Mouse (Mus musculus) heart, postnatal 0 days (tissue): ENCODE measurements around the gene Trio. TPM values are rescaled to one million over a fixed set of nuclear protein-coding genes. Genes with fewer than 3 reads are reported as not detected.

Source experiments
- ATAC-seq: fragments of 200-750 bp; cut with Nextera tagmentation; 2 replicates; pipeline ENCODE4 v1.8.0; 2017; ENCODE audit warnings: low read depth, moderate number of reproducible peaks, moderate library complexity; ENCODE audit not compliant: insufficient read depth
- DNase-seq: peaks from one replicate; pipeline ENCODE4 v3.0.0-alpha.2; 2016; ENCODE audit warnings: low spot score
- H3K27ac ChIP-seq: fragments of 300-500 bp; sonication (generic); 2 replicates; pipeline ENCODE4 v1.5.1; 2014; ENCODE audit warnings: low read depth, mild to moderate bottlenecking
- H3K27me3 ChIP-seq: fragments of 300-500 bp; sonication (generic); 2 replicates; pipeline ENCODE4 v1.6.1; 2014; ENCODE audit warnings: low read length, mixed read lengths; ENCODE audit not compliant: control insufficient read depth, insufficient read depth
- H3K36me3 ChIP-seq: fragments of 300-500 bp; sonication (generic); replicated peaks from 2 replicates; pipeline ENCODE4 v1.6.1; 2014; ENCODE audit warnings: low read length, mixed read lengths; ENCODE audit not compliant: control insufficient read depth, insufficient read depth
- H3K4me1 ChIP-seq: fragments of 300-500 bp; sonication (generic); 2 replicates; pipeline ENCODE4 v1.6.1; 2014; ENCODE audit warnings: antibody characterized with exemption; ENCODE audit not compliant: control insufficient read depth, insufficient read depth
- H3K4me2 ChIP-seq: fragments of 300-500 bp; sonication (generic); 2 replicates; pipeline ENCODE4 v1.6.1; 2014; ENCODE audit warnings: low read depth, mild to moderate bottlenecking, low read length, moderate library complexity
- H3K4me3 ChIP-seq: fragments of 300-500 bp; sonication (generic); 2 replicates; pipeline ENCODE4 v1.5.1; 2014; ENCODE audit warnings: low read depth, low read length
- H3K9ac ChIP-seq: fragments of 300-500 bp; sonication (generic); replicated peaks from 2 replicates; pipeline ENCODE4 v1.6.1; 2014; ENCODE audit warnings: low read depth, low read length, mixed read lengths
- H3K9me3 ChIP-seq: fragments of 300-500 bp; sonication (generic); replicated peaks from 2 replicates; pipeline ENCODE4 v1.6.1; 2016; ENCODE audit warnings: low read length; ENCODE audit not compliant: control insufficient read depth
- CTCF ChIP-seq: IDR thresholded peaks from 2 replicates; pipeline ENCODE4 v1.5.1; 2016; ENCODE audit warnings: antibody characterized with exemption, control low read depth, low read depth
- EP300 ChIP-seq: IDR thresholded peaks from 2 replicates; pipeline ENCODE4 v1.6.1; 2016; ENCODE audit warnings: antibody characterized with exemption, low read depth
- WGBS: fragments of 180-500 bp; shearing (Covaris S2); extraction: QIAGEN DNeasy Blood & Tissue Kit; methylation state at CpG from one replicate; pipeline ENCODE4 v1.1.7; 2014; 5-methylcytosine and 5-hydroxymethylcytosine counted together
- polyA plus RNA-seq: library from polyadenylated mRNA; unstranded; fragments of >200 nt; fragmentation: Nextera tagmentation; extraction: Ambion mirVana; gene quantifications from 2 replicates; pipeline ENCODE4 v1.2.1, GENCODE M21; 2015
- total RNA-seq: library from RNA; depleted of rRNA; stranded (reverse); fragments of >200 nt; gene quantifications from 2 replicates; pipeline ENCODE4 v1.2.3, GENCODE M21; 2014; ENCODE audit warnings: low replicate concordance

The Trio gene
- total and polyA plus RNA-seq, 2 experiments from 2014 or later, result 10.1 to 77.2 TPM

GRCm38 (mm10) chr15:27867831-27868230 lies 157.8 kb downstream of the Trio start:
- no peak overlapping the region for H3K4me3 ChIP-seq
- no peaks in the 10 kb centered on the region for H3K9me3 ChIP-seq
- DNase-seq (no peak), ATAC-seq (no peak)
- H3K36me3 ChIP-seq, result peaks cover 25% of the 10 kb centered on the region
- no peak overlapping the region for H3K9ac ChIP-seq
- no peak for TF ChIP-seq CTCF
- no peak for TF ChIP-seq EP300
- no peak overlapping the region for H3K4me2 ChIP-seq
- H3K27ac ChIP-seq, result no peak overlapping the region
- peaks cover 4% of the 10 kb centered on the region; the same call in 1 of the 2 replicates for H3K4me1 ChIP-seq
- WGBS, result 78% methylated on average over 7 of the region's 7 CpGs
- H3K27me3 ChIP-seq, result no peaks in the 10 kb centered on the region

GRCm38 (mm10) chr15:27866471-27866870 lies 159.2 kb downstream of the Trio start:
- Histone ChIP-seq H3K9ac (no peak overlapping the region), H3K27me3 (no peaks in the 10 kb centered on the region), H3K36me3 (peaks cover 25% of the 10 kb centered on the region), H3K4me2 (no peak overlapping the region), H3K9me3 (no peaks in the 10 kb centered on the region), H3K4me3 (no peak overlapping the region), H3K4me1 (0 out of 2 replicates have a peak, but pooled peaks cover 4% of the 10 kb centered on the region), H3K27ac (no peak overlapping the region)
- ATAC-seq (no peak), DNase-seq (no peak)
- WGBS, result 81% methylated on average over 4 of the region's 4 CpGs
- no peak for TF ChIP-seq EP300
- no peak for TF ChIP-seq CTCF

GRCm38 (mm10) chr15:27866053-27866452 lies 159.6 kb downstream of the Trio start:
- Histone ChIP-seq H3K4me2 (no peak overlapping the region), H3K4me3 (no peak overlapping the region), H3K9me3 (no peaks in the 10 kb centered on the region), H3K9ac (no peak overlapping the region), H3K27me3 (no peaks in the 10 kb centered on the region), H3K36me3 (peaks cover 27% of the 10 kb centered on the region), H3K4me1 (0 out of 2 replicates have a peak, but pooled peaks cover 4% of the 10 kb centered on the region), H3K27ac (no peak overlapping the region)
- 87% methylated on average over 6 of the region's 6 CpGs for WGBS
- no peak for TF ChIP-seq CTCF
- TF ChIP-seq EP300, result no peak
- no peak for DNase-seq
- ATAC-seq, result no peak

- 84% methylated on average over 6 of the region's 6 CpGs for WGBS
- Histone ChIP-seq H3K4me1 (peaks cover 6% of the 10 kb centered on the region; the same call in 1 of the 2 replicates), H3K36me3 (peaks cover 29% of the 10 kb centered on the region), H3K9ac (no peak overlapping the region), H3K27ac (no peak overlapping the region), H3K4me3 (no peak overlapping the region), H3K9me3 (no peaks in the 10 kb centered on the region), H3K4me2 (no peak overlapping the region), H3K27me3 (no peaks in the 10 kb centered on the region)
- DNase-seq, result no peak
- TF ChIP-seq EP300 (no peak), CTCF (no peak)
- ATAC-seq, result no peak
These were observed 161.3 kb downstream of the Trio start for GRCm38 (mm10) chr15:27864397-27864796.

GRCm38 (mm10) chr15:27862949-27863348 lies 162.7 kb downstream of the Trio start:
- no peaks in the 10 kb centered on the region for H3K27me3 ChIP-seq
- peaks cover 16% of the 10 kb centered on the region; the same call in 1 of the 2 replicates for H3K4me1 ChIP-seq
- peaks cover 29% of the 10 kb centered on the region for H3K36me3 ChIP-seq
- no peak overlapping the region for H3K4me2 ChIP-seq
- H3K9ac ChIP-seq, result no peak overlapping the region
- whole genome bisulfite sequencing, result 84% methylated on average over 11 of the region's 11 CpGs
- no peak overlapping the region for H3K27ac ChIP-seq
- H3K4me3 ChIP-seq, result no peak overlapping the region
- DNase-seq (no peak), ATAC-seq (no peak)
- TF ChIP-seq CTCF, result no peak
- TF ChIP-seq EP300, result no peak
- no peaks in the 10 kb centered on the region for H3K9me3 ChIP-seq

GRCm38 (mm10) chr15:27860439-27860838 lies 165.2 kb downstream of the Trio start:
- Histone ChIP-seq H3K9ac (no peak overlapping the region), H3K9me3 (no peaks in the 10 kb centered on the region), H3K4me2 (no peak overlapping the region), H3K27ac (no peak overlapping the region), H3K4me1 (peaks cover 38% of the 10 kb centered on the region; the same call in 1 of the 2 replicates), H3K27me3 (no peaks in the 10 kb centered on the region), H3K36me3 (peaks cover 28% of the 10 kb centered on the region), H3K4me3 (no peak overlapping the region)
- ATAC-seq, result no peak
- TF ChIP-seq EP300 (no peak), CTCF (no peak)
- WGBS, result 88% methylated on average over 14 of the region's 14 CpGs
- DNase-seq, result no peak
